ENCODE assay signal across 9 mouse cellular contexts in the genomic region with DNA sequence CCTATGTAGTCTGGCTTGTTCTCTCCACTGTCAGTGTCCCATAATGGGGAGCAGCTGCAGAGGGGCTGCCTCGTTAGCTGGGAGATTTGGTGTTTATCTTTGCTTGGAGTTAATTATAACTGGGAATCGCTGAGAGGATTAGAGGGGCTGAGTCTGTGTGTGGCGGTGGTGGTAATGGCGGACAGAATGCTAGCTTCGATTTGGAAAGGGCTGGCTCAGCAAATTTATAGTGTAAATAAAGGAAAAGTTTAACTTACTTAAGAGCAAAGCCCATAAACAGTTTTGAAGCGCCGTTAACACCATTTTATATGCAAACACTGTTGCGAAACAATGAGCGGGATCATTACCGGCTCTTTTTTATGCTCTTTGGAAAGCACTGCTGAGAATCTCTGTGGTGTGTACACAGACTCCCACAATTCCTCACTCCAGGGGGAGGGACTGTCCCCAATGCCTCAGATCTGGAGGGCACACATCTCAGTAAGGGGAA.
DNase-seq lines count a peak whose midpoint lies in the region; ATAC-seq and TF ChIP-seq lines count a peak whose summit lies in the region.
"Had no signal": no experiment of that assay in that cellular context is flagged by ENCODE, and none has a peak within 500 bp of the region (broad histone marks: within the 10 kb centered on the region; RNA-seq: fewer than 3 reads in every experiment).

No protein-coding gene starts in this region.

- no peak overlapping the region for H3K4me3 ChIP-seq in heart, embryonic 13.5 days
- H3K4me3 ChIP-seq in heart, adult 2 months, result no peak overlapping the region
- no peak overlapping the region for H3K4me3 ChIP-seq in forebrain, embryonic 11.5 days (ENCODE audit: low read depth, low read length)
- H3K4me3 ChIP-seq in limb, embryonic 14.5 days (replicated peaks; ENCODE audit: low read length), result peak overlapping the region; percentile 14
- H3K4me3 ChIP-seq in midbrain, embryonic 16.5 days (ENCODE audit: low read depth, low read length), result no peak overlapping the region

- no peak for ATAC-seq in heart, embryonic 13.5 days (ENCODE audit: extremely low read depth, insufficient number of reproducible peaks, low FRiP score, low TSS enrichment)
- ATAC-seq in forebrain, embryonic 11.5 days (replicated peaks; ENCODE audit: low FRiP score), result peak; percentile 64
- ATAC-seq in limb, embryonic 14.5 days (ENCODE audit: low FRiP score, low read depth), result 0 out of 2 replicates have a peak, but pooled peaks have one; percentile 55
- no peak for ATAC-seq in midbrain, embryonic 16.5 days

- H3K36me3 ChIP-seq in heart, embryonic 13.5 days, result peaks cover 18% of the 10 kb centered on the region
- no peaks in the 10 kb centered on the region for H3K36me3 ChIP-seq in heart, adult 2 months (ENCODE audit: control insufficient read depth, insufficient read depth, low read length)
- H3K36me3 ChIP-seq in forebrain, embryonic 11.5 days (ENCODE audit: control insufficient read depth, insufficient read depth, low read length), result no peaks in the 10 kb centered on the region
- H3K36me3 ChIP-seq in limb, embryonic 14.5 days (ENCODE audit: control insufficient read depth, insufficient read depth, low read length), result peaks cover 7% of the 10 kb centered on the region; the same call in 1 of the 2 replicates
- no peaks in the 10 kb centered on the region for H3K36me3 ChIP-seq in midbrain, embryonic 16.5 days (ENCODE audit: control insufficient read depth, insufficient read depth, low read length)

- 0 out of 2 replicates have a peak, but pooled peaks cover 3% of the 10 kb centered on the region for H3K4me1 ChIP-seq in heart, embryonic 13.5 days
- no peaks in the 10 kb centered on the region for H3K4me1 ChIP-seq in heart, adult 2 months (ENCODE audit: control insufficient read depth, insufficient read depth, low read length)
- peaks cover 2% of the 10 kb centered on the region; the same call in 1 of the 2 replicates for H3K4me1 ChIP-seq in forebrain, embryonic 11.5 days (replicated peaks; ENCODE audit: control insufficient read depth, insufficient read depth, low read length)
- peaks cover 6% of the 10 kb centered on the region for H3K4me1 ChIP-seq in limb, embryonic 14.5 days (ENCODE audit: control insufficient read depth, insufficient read depth, low read length)
- peaks cover 9% of the 10 kb centered on the region; the same call in 1 of the 2 replicates for H3K4me1 ChIP-seq in midbrain, embryonic 16.5 days (ENCODE audit: control insufficient read depth, insufficient read depth, low read length)

- no peak for DNase-seq in heart, adult 2 months
- peak; percentile 68 for DNase-seq in forebrain, embryonic 11.5 days (ENCODE audit: low spot score)
- peak; percentile 35 for DNase-seq in limb, embryonic 14.5 days (ENCODE audit: low spot score)
- no peak for DNase-seq in ovary, adult 18-20 months (ENCODE audit: low spot score)
- no peak for DNase-seq in thymus, postnatal 25 days
- DNase-seq in cerebellum, adult 8-10 months, result no peak

- H3K9ac ChIP-seq in heart, embryonic 13.5 days, result no peak overlapping the region
- no peak overlapping the region for H3K9ac ChIP-seq in heart, adult 2 months (ENCODE audit: low read depth, low read length)
- no peak overlapping the region for H3K9ac ChIP-seq in forebrain, embryonic 11.5 days (ENCODE audit: low read length)
- H3K9ac ChIP-seq in limb, embryonic 14.5 days (ENCODE audit: low read depth, low read length, severe bottlenecking), result 0 out of 2 replicates have a peak overlapping the region, but pooled peaks have one; percentile 28
- H3K9ac ChIP-seq in midbrain, embryonic 16.5 days (ENCODE audit: low read depth, low read length), result no peak overlapping the region

- no peak for TF ChIP-seq POLR2A in heart, adult 2 months (IDR thresholded peaks at IDR 0.05; ENCODE audit: insufficient read depth, low read depth, low read length)
- no peak for TF ChIP-seq POLR2A in limb, embryonic 14.5 days (IDR thresholded peaks at IDR 0.05; ENCODE audit: borderline replicate concordance, extremely low read depth, insufficient read depth, insufficient read length)

- intact Hi-C loops in heart, adult 2 months (cut with DNase I), result loop anchor here (10.0 kb wide), 3 partner anchors 418 to 718 kb away; partner anchors contain the start of gene Ptprm

- no peaks in the 10 kb centered on the region for H3K79me2 ChIP-seq in heart, adult 2 months (replicated peaks; ENCODE audit: control insufficient read depth, insufficient read depth, low read length)

- 51% methylated on average over 10 of the region's 10 CpGs for WGBS in heart, embryonic 13.5 days
- 72% methylated on average over 10 of the region's 10 CpGs for WGBS in heart, adult 2 months
- 34% methylated on average over 10 of the region's 10 CpGs for WGBS in forebrain, embryonic 11.5 days
- WGBS in limb, embryonic 14.5 days, result 24% methylated on average over 10 of the region's 10 CpGs
- 27% methylated on average over 10 of the region's 10 CpGs for WGBS in midbrain, embryonic 16.5 days

- no peak for TF ChIP-seq EP300 in heart, adult 2 months (IDR thresholded peaks at IDR 0.05; ENCODE audit: insufficient read depth, low read depth, low read length)

- peak overlapping the region; percentile 27 for H3K4me2 ChIP-seq in heart, embryonic 13.5 days
- H3K4me2 ChIP-seq in forebrain, embryonic 11.5 days (ENCODE audit: low read depth, low read length, severe bottlenecking), result peak overlapping the region; percentile 16; the same call in 1 of the 2 replicates
- peak overlapping the region; percentile 39 for H3K4me2 ChIP-seq in limb, embryonic 14.5 days (replicated peaks; ENCODE audit: low read depth, low read length, severe bottlenecking)
- 0 out of 2 replicates have a peak overlapping the region, but pooled peaks have one; percentile 2 for H3K4me2 ChIP-seq in midbrain, embryonic 16.5 days (ENCODE audit: low read length)

- no peak overlapping the region for H3K27ac ChIP-seq in heart, embryonic 13.5 days (replicated peaks)
- no peak overlapping the region for H3K27ac ChIP-seq in heart, adult 2 months
- 0 out of 2 replicates have a peak overlapping the region, but pooled peaks have one; percentile 8 for H3K27ac ChIP-seq in forebrain, embryonic 11.5 days (ENCODE audit: low read depth, low read length)
- H3K27ac ChIP-seq in limb, embryonic 14.5 days (replicated peaks; ENCODE audit: low read depth, low read length), result no peak overlapping the region
- H3K27ac ChIP-seq in midbrain, embryonic 16.5 days (ENCODE audit: low read length), result no peak overlapping the region

- H3K27me3 ChIP-seq in heart, embryonic 13.5 days (replicated peaks), result no peaks in the 10 kb centered on the region
- no peaks in the 10 kb centered on the region for H3K27me3 ChIP-seq in heart, adult 2 months (ENCODE audit: control insufficient read depth, insufficient read depth, low read length)
- no peaks in the 10 kb centered on the region for H3K27me3 ChIP-seq in forebrain, embryonic 11.5 days (ENCODE audit: control insufficient read depth, insufficient read depth, low read length)
- H3K27me3 ChIP-seq in limb, embryonic 14.5 days (ENCODE audit: control insufficient read depth, insufficient read depth, low read length), result peaks cover 4% of the 10 kb centered on the region; the same call in 1 of the 2 replicates
- no peaks in the 10 kb centered on the region for H3K27me3 ChIP-seq in midbrain, embryonic 16.5 days (ENCODE audit: control insufficient read depth, insufficient read depth, low read depth, low read length)
- H3K27me3 ChIP-seq: CH12.LX had no signal

- no peak for TF ChIP-seq CTCF in heart, adult 2 months (IDR thresholded peaks at IDR 0.05)

- H3K9me3 ChIP-seq in heart, embryonic 13.5 days, result no peaks in the 10 kb centered on the region
- no peaks in the 10 kb centered on the region for H3K9me3 ChIP-seq in forebrain, embryonic 11.5 days (ENCODE audit: control insufficient read depth, low read length)
- no peaks in the 10 kb centered on the region for H3K9me3 ChIP-seq in limb, embryonic 14.5 days (ENCODE audit: control insufficient read depth, low read length)
- no peaks in the 10 kb centered on the region for H3K9me3 ChIP-seq in midbrain, embryonic 16.5 days (replicated peaks; ENCODE audit: control insufficient read depth, low read length, poor library complexity, severe bottlenecking)

Comparison
In these comparisons a context has a peak if more than half of its experiments do, and no peak if none do; other contexts are left out.
1. ATAC-seq: peak in forebrain, embryonic 11.5 days (single experiment) and limb, embryonic 14.5 days (single experiment); none in heart, embryonic 13.5 days (single experiment) and midbrain, embryonic 16.5 days (single experiment).
2. DNase-seq: peak in forebrain, embryonic 11.5 days (single experiment) and limb, embryonic 14.5 days (single experiment); none in heart, adult 2 months (0 of 2), ovary, adult 18-20 months (single experiment), thymus, postnatal 25 days (single experiment) and cerebellum, adult 8-10 months (single experiment).
3. Peak in every context shown above with its lines, with median percentiles within 50 percentile points of each other: H3K4me2 ChIP-seq.